Mouse (Mus musculus) granulocyte monocyte progenitor cell, adult 5-6 weeks (primary cell): Measurements from ENCODE around the gene Prrx2. TPM values are rescaled to one million over a fixed set of nuclear protein-coding genes. Genes with fewer than 3 reads are reported as not detected.

Source experiments
- ATAC-seq: replicated peaks from 2 replicates; pipeline ENCODE4 v1.8.0; 2016; ENCODE audit warnings: mild to moderate bottlenecking, moderate TSS enrichment, inconsistent platforms; ENCODE audit not compliant: poor library complexity, severe bottlenecking
- total RNA-seq, 2 experiments: library from RNA; stranded (forward) in 1 of 2; stranded (reverse) in 1 of 2; fragments of 200-712, 200-1000 nt in 1 of 2; fragments of >200 nt in 1 of 2; fragmentation: Nextera tagmentation in 1 of 2; gene quantifications; 2 replicates each; pipeline ENCODE4 v1.2.3; 2014 to 2017

Gene Prrx2
- total RNA-seq (2014; fragmentation: Nextera tagmentation) (not detected in 2 replicates), total RNA-seq (2017) (not detected in 2 replicates)

- no peak for ATAC-seq
These were observed at the start of gene Prrx2 for GRCm38 (mm10) chr2:30834373-30835022. Gene Prrx2 (plus strand): TSS chr2:30834972.

- ATAC-seq, result no peak
These were observed 47.3 kb upstream of the Prrx2 start for GRCm38 (mm10) chr2:30787466-30787865.

- no peak for ATAC-seq
These were observed 42.7 kb upstream of the Prrx2 start for GRCm38 (mm10) chr2:30792061-30792460.

- ATAC-seq, result peak; percentile 73
These were observed 40.3 kb upstream of the Prrx2 start for GRCm38 (mm10) chr2:30794179-30795108.

- ATAC-seq, result no peak
These were observed 39.4 kb upstream of the Prrx2 start for GRCm38 (mm10) chr2:30795271-30795888.

DNA sequence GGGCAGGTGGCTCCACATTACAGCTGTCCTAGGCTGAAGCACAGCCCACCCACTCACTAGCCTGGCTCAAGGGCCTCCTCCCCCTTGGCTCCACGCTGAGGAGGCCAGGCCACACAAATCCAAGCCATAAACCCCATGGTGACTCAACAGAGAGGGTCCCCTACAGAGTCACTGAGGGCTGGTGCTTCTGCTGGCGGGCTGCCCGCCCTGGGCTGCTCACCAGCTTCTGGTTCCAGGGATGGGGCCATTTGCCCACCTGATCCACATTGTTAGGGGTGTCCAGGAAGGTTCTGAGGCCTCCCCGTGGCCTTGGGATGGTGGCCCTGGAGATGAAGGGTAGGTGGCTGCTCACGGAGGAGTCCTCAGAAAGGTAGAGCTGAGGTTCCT is 38.9 kb upstream of the Prrx2 start:
- no peak for ATAC-seq

GRCm38 (mm10) chr2:30796382-30796781 is 38.4 kb upstream of the Prrx2 start:
- peak; percentile 76 for ATAC-seq

GRCm38 (mm10) chr2:30799456-30799855 is 35.3 kb upstream of the Prrx2 start:
- ATAC-seq, result no peak

DNA sequence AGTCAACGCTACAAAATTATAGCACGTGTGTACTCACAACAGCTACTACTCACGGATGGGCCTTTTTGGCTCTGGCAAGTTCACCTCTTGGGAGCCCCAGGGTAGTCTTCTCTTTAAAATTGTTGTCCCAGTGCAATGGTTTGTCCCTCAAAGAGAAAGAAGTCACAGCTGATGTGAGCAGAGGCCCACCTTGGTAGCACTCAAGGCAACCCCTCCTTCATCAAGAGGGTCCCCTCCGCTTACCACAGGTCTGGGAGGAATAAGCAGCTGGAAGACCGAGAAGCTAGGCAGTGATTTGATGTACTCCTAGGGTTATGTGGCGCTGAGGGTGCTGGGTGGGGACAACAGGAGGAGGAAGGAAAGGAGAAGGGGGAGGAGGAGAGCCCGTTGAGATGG is 34.1 kb upstream of the Prrx2 start:
- no peak for ATAC-seq

DNA sequence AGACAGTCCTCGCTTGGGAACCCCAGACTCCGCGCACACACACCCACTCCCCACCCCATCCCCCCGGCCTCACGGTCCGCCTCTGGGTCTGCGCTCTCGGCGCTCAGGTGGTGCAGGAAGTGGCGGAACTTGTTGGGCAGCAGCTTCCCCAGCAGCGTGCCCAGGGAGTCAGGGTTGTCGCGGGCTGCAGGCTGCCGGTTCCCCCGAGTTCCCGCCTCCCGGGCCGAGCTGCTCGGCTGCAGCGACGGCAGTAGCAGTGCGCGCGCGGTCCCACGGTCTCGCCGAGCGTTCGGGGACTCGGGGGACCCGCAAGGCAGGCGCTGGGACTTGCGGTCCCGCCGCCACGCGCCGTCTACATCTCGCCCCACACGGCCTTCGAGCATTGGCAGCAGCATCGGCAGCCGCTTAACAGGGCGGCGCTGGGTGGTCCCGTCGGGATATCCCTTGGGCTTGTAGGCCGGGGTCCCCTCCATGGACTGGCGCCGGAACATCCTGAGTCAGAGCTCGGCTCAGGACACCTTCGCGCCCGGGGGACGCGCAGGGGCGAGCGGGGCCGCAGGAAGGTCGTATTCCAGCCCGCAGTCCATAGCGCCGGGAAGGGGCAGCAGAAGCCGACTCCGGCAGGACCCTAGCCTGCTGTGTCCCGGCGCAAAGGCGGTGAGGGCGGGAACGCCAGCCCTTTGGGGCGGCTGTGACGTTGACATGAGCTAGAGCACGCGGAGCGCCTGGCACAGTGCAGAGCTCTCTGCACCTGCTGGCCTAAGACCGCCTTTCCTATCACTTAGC is 33.5 kb upstream of the Prrx2 start:
- ATAC-seq, result peak; percentile 50

DNA sequence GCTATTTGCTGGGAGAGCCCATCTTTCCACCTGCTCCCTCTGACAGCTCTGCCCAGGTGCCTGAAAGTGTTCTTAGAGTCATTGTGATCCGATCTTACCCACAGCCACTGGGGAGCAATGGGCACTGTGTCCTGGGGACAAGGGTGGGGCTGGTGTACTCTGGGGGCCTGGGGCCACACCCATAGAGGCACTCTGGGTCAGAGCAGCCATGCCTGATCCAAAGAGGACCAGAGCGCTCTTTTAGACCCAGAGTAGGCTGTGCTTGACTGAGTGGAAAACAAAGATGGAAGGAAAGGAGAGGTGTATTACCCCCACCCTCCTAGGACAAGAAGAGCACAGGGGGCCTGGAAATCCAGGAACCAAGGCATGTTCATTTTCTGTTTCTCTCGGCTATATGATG is 31.2 kb upstream of the Prrx2 start, which contains the start of gene 1700001O22Rik:
TSS of gene 1700001O22Rik (minus strand) at position 58 of the 400 bp plus-strand sequence.
- ATAC-seq, result no peak

GRCm38 (mm10) chr2:30805983-30806382 is 28.8 kb upstream of the Prrx2 start:
- no peak for ATAC-seq

GRCm38 (mm10) chr2:30807147-30807647 is 27.6 kb upstream of the Prrx2 start:
- no peak for ATAC-seq

- ATAC-seq, result peak; percentile 97
These were observed 27.0 kb upstream of the Prrx2 start, which contains the start of gene Ntmt1 for GRCm38 (mm10) chr2:30807648-30808295. Gene Ntmt1 (plus strand): TSS chr2:30807826.

GRCm38 (mm10) chr2:30808296-30808655 is 26.5 kb upstream of the Prrx2 start:
- no peak for ATAC-seq

DNA sequence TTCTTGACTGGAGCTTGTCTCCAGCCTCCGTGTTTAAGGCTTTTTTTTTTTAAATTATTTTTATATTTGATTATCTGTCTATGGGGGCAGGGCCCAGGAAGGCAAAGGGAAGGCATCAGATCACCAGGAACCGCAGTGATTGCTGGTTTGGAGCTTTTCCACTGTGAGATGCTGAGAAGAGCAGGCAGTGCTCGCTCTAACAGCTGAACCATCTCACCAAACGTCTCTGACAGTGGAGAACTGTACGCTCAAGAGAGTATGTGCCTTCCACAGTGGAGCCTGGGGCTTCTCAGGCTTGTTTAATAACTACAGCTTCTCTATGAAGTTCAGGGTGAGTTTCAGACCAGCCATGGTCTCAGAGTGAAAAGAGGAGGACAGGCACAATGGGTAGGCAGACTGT is 25.3 kb upstream of the Prrx2 start:
- no peak for ATAC-seq

GRCm38 (mm10) chr2:30810573-30810972 is 24.2 kb upstream of the Prrx2 start:
- ATAC-seq, result no peak

- ATAC-seq, result no peak
These were observed 18.4 kb upstream of the Prrx2 start for GRCm38 (mm10) chr2:30816383-30816782.

GRCm38 (mm10) chr2:30819873-30820272 is 14.9 kb upstream of the Prrx2 start:
- no peak for ATAC-seq
